Mouse (Mus musculus) splenic B cell, adult 2 months (primary cell): ENCODE results near the gene Olfr521.
"Not testable (repeated sequence)": the region's sequence is repeated elsewhere in the genome, so short reads cannot be mapped to it uniquely, and the experiment has no call there.

ENCODE experiments used
- DNase-seq: peaks from one replicate; pipeline ENCODE4 v3.0.0-alpha.2; 2011; ENCODE audit warnings: low read depth, low spot score
- H3K27me3 ChIP-seq: 2 replicates; pipeline ENCODE4 v1.6.1; 2012; ENCODE audit warnings: mild to moderate bottlenecking, low read length, moderate library complexity, mixed read lengths; ENCODE audit not compliant: control insufficient read depth, poor library complexity, insufficient read depth, severe bottlenecking
- H3K36me3 ChIP-seq: 2 replicates; pipeline ENCODE4 v1.6.1; 2012; ENCODE audit warnings: mild to moderate bottlenecking, low read length, moderate library complexity, mixed read lengths; ENCODE audit not compliant: control insufficient read depth, poor library complexity, insufficient read depth, severe bottlenecking

Gene Olfr521

DNA sequence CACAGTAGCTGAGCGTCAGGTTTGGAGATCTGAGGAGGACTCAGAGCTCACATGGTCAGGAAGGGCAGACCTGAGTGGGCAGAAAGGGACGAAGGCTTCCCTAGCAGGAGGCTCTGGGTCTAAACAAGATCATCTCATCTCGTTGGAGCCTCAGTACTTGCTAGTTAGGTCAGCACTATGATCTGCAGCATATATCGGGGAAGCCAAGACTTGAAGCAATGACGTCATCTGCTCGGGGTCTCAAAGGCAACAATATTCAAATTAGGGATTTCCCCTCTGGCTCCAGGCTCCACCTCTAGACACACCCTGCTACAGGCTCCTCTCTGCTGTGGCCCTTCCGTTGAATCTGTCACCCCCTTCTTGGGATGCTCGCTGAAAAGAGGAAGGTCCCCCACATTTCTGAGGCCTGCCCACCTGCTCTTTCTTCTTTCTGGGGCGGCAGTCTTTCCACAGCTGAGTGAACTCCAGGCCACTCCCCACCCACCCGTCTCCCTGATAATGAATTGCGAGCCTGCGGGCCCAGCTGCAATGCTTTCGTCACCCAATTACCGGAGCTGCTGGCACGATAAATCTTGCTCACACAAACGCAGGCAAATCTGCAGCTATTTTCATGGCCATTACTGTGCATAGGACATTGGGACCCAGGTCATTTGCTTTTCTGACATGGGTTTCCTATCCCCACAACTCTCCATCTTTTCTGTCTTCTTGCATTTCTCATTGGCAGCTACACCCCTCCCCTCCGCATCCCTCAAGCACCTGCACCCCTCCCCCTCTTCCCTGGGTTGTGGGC lies 32.1 kb downstream of the Olfr521 start:
- no peaks in the 10 kb centered on the region for H3K27me3 ChIP-seq
- peak; percentile 91 for DNase-seq
- H3K36me3 ChIP-seq = no peaks in the 10 kb centered on the region

DNA sequence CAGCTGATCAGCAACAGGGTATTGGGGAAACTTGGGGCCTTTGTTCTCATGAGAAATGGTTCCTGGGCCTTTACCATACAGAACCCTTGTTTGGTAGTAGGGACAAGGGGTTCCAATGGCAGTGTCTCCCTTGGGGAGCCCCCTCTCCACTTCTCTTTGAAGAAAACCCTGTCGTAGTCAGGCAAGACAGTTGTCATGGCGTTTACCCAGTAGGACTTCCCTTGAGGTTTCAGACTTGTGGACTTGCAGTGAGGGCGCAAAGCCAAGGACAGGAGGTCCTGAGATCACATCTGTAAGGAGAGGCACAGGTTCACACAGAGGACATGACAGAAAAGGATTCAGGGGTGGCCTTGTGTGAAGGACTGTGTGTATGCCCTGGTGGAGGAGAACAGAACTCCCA lies 33.2 kb downstream of the Olfr521 start:
- DNase-seq = no peak
- Histone ChIP-seq H3K36me3 (no peaks in the 10 kb centered on the region), H3K27me3 (no peaks in the 10 kb centered on the region)

- H3K36me3 ChIP-seq = no peaks in the 10 kb centered on the region
- no peaks in the 10 kb centered on the region for H3K27me3 ChIP-seq
- DNase-seq = no peak
Observed at GRCm38 (mm10) chr7:99797261-99797660, 34.0 kb downstream of the Olfr521 start.

DNA sequence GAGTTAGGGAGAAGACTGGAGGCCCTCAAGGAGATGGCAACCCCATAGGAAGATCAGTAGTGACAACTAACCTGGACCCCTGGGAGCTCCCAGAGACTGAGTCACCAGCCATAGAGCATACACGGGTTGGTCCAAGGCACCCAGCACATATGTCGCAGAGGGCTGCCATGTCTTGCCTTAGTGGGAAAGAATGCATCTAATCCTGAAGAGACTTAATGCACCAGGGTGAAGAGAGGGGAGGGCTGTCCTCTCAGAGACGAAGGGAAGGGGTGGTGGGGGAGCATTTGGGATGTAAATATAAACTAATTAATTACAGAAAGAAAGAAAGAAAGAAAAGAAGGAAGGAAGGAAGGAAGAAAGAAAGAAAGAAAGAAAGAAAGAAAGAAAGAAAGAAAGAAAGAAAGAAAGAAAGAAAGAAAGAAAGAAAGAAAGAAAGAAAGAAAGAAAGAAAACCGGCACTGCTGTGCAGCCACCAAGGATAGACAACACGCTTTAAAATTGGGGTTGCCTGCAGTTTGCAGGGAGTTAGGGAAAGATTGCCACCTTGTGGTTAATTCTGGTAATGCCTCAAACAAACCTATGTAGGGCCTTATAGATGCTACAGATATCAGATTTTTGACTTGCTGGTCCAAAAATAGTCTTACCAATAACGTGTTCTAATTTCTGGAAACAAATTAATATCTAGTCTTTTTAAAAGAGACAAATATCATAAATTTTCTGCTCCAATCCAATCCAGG lies 34.8 kb downstream of the Olfr521 start:
- peak; percentile 91 for DNase-seq

GRCm38 (mm10) chr7:99799118-99799517 lies 35.8 kb downstream of the Olfr521 start:
- no peaks in the 10 kb centered on the region for H3K27me3 ChIP-seq
- DNase-seq = no peak
- H3K36me3 ChIP-seq = no peaks in the 10 kb centered on the region

More for the DNA sequence above, 34.8 kb downstream of the Olfr521 start:
- H3K27me3 ChIP-seq = no peaks in the 10 kb centered on the region
- no peaks in the 10 kb centered on the region for H3K36me3 ChIP-seq

- no peaks in the 10 kb centered on the region for H3K36me3 ChIP-seq
- DNase-seq = no peak
- H3K27me3 ChIP-seq = no peaks in the 10 kb centered on the region
Observed at GRCm38 (mm10) chr7:99803535-99803934, 40.2 kb downstream of the Olfr521 start.

GRCm38 (mm10) chr7:99804033-99804432 lies 40.7 kb downstream of the Olfr521 start:
- not testable (repeated sequence) for H3K36me3 ChIP-seq, DNase-seq, H3K27me3 ChIP-seq

DNA sequence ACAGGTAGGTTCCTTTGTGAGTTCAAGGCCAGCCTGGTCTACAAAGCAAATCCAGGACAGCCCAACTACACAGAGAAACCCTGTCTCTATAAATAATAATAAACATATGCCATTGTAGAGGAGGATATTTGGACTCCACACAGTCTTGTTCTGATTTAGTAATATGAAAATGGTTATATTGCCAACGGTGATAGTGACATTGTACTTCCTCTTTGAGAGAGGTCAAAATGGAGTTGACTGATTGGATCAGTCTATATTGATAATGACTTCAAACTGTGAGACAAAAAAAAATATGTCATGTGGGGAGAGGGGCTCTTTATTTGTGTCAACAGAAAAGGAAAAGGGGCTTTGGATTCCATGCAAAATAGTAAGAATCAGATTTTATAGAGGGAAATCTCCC lies 42.0 kb downstream of the Olfr521 start:
- Histone ChIP-seq H3K27me3 (no peaks in the 10 kb centered on the region), H3K36me3 (no peaks in the 10 kb centered on the region)
- DNase-seq = no peak

DNA sequence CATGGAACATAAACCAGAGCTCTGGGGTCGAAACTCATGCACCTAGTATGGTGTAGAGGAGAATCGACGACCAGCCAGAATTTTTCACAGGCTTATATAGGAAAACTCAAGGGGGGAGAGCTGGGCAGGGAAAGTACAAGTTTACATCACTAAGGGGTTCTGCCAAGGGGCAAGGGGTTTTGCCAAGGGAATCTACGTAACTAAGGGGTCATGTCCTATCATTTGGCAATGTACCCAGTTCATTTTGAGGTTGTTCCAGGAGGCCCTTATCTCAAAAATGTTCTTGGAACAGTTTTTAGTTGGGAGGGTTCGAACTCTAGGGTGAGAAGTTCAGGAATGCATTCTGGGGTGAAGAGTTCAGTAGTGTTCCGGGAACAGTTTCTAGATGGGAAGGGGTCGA lies 43.7 kb downstream of the Olfr521 start:
- H3K27me3 ChIP-seq, DNase-seq, H3K36me3 ChIP-seq: not testable (repeated sequence)

- DNase-seq = no peak
- H3K36me3 ChIP-seq = no peaks in the 10 kb centered on the region
- peaks cover 1% of the 10 kb centered on the region; the same call in 1 of the 2 replicates for H3K27me3 ChIP-seq
Observed at GRCm38 (mm10) chr7:99810814-99811213, 47.5 kb downstream of the Olfr521 start.

DNA sequence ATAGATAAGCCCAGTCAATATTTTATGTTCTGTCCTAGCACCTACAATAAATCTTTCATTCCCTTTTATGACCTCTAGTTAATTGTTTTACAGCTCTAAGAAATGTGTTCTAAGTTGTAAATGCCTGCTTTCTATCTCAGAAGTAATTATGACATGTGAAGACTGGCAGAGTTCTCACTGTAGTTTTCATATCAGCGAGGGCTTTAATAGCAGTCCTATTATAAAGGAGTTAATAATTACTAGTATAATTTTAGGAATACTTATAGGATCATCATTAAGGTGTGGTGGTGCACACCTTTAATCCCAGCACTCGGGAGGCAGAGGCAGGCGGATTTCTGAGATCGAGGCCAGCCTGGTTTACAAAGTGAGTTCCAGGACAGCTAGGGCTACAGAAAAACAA lies 48.4 kb downstream of the Olfr521 start:
- H3K27me3 ChIP-seq = peaks cover 1% of the 10 kb centered on the region; the same call in 1 of the 2 replicates
- no peaks in the 10 kb centered on the region for H3K36me3 ChIP-seq
- DNase-seq = no peak

DNA sequence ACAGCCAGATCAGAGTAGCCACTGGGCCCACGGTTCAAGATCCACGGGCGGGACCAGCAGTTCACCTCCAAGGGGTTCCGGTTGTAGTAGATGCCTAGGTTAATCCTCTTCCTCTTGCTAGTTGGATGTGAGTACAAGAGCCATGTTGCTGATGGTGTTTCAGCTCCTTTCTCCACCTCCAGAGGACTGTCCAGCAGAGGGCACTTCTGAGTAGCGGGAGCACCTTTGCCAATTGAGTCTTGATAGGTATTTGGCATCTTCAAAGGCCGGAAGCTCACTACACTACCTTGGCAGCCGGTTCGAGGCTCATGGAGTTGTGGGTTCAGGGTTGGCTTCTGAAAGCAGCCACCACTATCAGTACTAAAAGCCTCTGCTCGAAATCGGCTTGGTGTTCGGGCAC lies 50.1 kb downstream of the Olfr521 start:
- peak; percentile 64 for DNase-seq
- H3K27me3 ChIP-seq = peaks cover 1% of the 10 kb centered on the region; the same call in 1 of the 2 replicates
- H3K36me3 ChIP-seq = no peaks in the 10 kb centered on the region

DNA sequence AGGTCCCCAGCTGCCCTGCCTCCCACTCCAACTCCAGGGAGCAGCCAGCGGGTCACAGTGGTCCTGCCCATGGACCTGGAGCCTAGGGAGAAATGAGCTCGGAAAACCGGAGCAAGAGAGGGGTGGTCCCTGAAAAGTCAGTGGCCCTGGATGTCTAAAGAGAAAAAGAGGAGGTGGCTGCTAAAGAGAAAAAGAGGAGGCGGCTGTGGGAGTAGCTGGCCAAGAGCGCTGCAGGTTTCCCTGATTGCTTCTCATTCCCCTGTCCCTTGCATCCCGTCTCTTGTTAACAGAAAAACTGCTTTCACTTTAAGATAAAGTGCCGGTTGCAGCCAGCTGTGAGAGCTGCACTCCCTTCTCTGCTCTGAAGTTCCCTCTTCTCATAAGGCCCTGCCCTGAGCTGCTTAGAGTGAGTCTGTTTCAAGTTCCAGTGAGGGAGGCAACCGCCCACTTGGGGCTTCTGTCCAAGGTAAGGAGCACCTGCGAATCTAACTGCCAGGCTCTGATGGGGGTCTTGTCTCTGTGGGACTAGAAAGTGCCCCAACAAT lies 54.9 kb downstream of the Olfr521 start:
- not testable (repeated sequence) for H3K36me3 ChIP-seq, H3K27me3 ChIP-seq, DNase-seq
